Mouse (Mus musculus) E14TG2a.4 (cell line): ENCODE measurements at regions not wholly inside any gene's neighbourhood (a gene's known extent, or its start where the extent isn't known, plus 50 kb on each side); places are given as distances from the start of the nearest gene placed in this dataset.
A peak's percentile ranks its signal among the peaks of the same experiment; 100 is the strongest.

Source experiments
- H3K27me3 ChIP-seq: 2 replicates; pipeline ENCODE4 v1.6.1; 2014; ENCODE audit warnings: low read length, control low read depth; ENCODE audit not compliant: insufficient read depth
- H3K36me3 ChIP-seq: 2 replicates; pipeline ENCODE4 v1.6.1; 2014; ENCODE audit warnings: low read length, control low read depth; ENCODE audit not compliant: insufficient read depth
- H3K4me1 ChIP-seq: replicated peaks from 2 replicates; pipeline ENCODE4 v1.6.1; 2014; ENCODE audit warnings: low read depth, low read length, control low read depth
- H3K4me3 ChIP-seq: replicated peaks from 2 replicates; pipeline ENCODE4 v1.5.1; 2014; ENCODE audit warnings: mild to moderate bottlenecking, low read length
- H3K9me3 ChIP-seq: 2 replicates; pipeline ENCODE4 v1.6.1; 2014; ENCODE audit warnings: low read length, control low read depth
- CTCF ChIP-seq: conservative IDR thresholded peaks from 2 replicates; pipeline ENCODE4 v1.5.1; 2014; ENCODE audit warnings: low read length
- NANOG ChIP-seq: IDR thresholded peaks from 2 replicates; pipeline ENCODE4 v1.6.1; 2014; ENCODE audit warnings: borderline replicate concordance, low read length, mixed read lengths
- POU5F1 ChIP-seq: IDR thresholded peaks from 2 replicates; pipeline ENCODE4 v1.6.1; 2014; ENCODE audit warnings: low read length, borderline replicate concordance

DNA sequence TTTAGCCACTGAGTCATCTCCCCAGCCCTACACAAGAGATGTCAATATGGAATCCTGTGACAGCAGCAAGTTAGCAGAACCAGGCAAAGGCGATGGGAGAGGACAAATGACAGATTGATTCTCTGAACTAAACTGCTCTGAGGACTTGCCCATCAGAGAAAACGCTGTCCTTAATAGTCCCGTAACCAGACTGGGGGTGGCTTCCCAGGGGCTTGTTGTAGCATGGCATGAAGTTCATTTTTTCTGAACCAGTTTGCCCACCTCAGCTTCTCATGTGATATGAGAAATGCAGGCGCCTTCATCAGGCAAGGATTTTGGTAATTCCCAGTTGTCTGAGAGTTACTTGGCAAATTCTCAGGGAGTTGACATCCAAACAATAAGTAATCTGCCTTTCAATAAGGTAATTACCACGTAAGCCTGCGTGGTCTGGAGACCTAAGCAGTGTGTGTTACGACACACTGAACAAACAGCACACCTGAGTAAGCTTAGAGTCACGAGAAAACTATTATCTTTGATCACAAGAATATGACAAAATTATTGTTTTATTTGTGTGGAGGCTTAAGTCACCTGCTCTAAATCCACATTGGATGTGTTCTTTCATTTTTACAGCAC, 239.7 kb downstream of the Pax3 start:
- Histone ChIP-seq H3K27me3 (no peaks in the 10 kb centered on the region), H3K36me3 (no peaks in the 10 kb centered on the region), H3K4me3 (no peak overlapping the region), H3K9me3 (no peaks in the 10 kb centered on the region), H3K4me1 (no peaks in the 10 kb centered on the region)
- TF ChIP-seq POU5F1 (no peak), CTCF (no peak), NANOG (no peak)

DNA sequence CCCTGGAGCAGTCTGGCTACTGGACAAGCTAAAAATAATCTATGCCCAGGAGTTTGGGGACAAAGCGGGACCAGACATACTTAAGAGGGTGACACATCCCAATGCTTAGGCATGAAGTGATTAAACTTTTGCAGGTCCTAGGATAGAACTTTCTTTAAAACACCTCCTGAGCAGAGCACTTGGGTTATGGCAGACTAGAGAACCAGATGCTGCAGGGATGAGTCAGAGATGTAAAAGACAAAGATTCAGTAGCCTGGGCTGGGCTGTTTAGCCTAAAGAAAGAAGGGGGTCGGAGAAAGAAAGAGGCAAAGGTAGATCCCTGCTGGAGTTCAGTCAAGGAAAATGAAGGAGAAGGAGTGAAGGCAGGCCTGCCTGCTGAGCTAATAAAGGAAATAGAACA, 249.0 kb downstream of the Pax3 start:
- TF ChIP-seq NANOG = no peak
- TF ChIP-seq CTCF = no peak
- TF ChIP-seq POU5F1 = no peak
- no peaks in the 10 kb centered on the region for H3K9me3 ChIP-seq
- H3K4me1 ChIP-seq = peaks cover 5% of the 10 kb centered on the region; the same call in 1 of the 2 replicates
- no peak overlapping the region for H3K4me3 ChIP-seq
- H3K36me3 ChIP-seq = no peaks in the 10 kb centered on the region
- H3K27me3 ChIP-seq = peaks cover 37% of the 10 kb centered on the region; the same call in 1 of the 2 replicates

DNA sequence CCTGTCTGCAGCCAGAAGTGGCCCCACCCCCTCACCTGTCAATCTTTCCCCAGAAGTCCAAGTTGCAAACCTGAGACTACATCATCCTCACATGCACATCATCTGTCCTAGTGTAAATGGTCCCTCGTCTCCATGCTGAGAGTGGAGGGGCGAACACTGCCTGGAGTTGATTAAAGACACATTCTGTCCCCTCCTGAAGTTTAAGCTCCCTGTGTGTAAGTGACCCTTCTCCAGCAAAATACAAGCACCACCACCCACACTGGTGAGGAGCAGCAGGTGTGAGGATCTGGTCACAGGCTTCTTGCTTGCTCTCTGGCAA, 252.6 kb downstream of the Pax3 start:
- Histone ChIP-seq H3K4me1 (peaks cover 5% of the 10 kb centered on the region; the same call in 1 of the 2 replicates), H3K27me3 (peaks cover 31% of the 10 kb centered on the region; the same call in 1 of the 2 replicates), H3K4me3 (no peak overlapping the region), H3K36me3 (no peaks in the 10 kb centered on the region), H3K9me3 (no peaks in the 10 kb centered on the region)
- no peak for TF ChIP-seq CTCF

DNA sequence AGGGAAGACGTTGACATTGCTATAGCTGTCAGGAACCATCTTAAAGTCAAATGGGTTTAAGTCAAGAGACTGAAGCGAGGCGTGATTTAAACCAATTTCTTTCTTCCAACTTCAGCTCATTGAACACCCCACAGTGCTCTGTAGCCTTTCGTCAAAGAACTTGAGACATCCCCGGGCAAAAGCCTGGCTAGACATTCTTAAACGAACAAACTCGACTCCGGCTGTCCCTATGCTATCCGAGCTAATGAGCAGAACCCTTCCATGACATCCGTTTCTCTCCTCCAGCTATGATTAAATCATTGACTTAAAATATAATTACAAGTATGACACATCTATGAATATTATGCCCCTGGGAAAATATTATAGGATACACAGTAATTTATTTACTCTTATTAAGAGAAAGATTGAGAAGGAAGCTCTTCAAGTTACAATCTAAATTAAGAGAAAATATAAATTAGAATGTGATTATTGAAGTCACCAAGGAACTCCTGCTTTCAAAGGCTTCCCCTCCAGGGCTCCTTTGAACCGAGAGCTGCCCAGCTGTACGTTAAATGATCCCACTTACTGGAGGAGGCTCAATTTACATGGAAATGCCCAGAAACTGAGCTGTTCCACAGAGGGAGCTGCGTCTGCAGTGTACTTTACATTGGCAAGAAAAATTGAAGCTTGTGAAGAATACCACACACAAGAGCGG, 253.2 kb downstream of the Pax3 start:
- Histone ChIP-seq H3K27me3 (peaks cover 31% of the 10 kb centered on the region; the same call in 1 of the 2 replicates), H3K4me1 (peaks cover 5% of the 10 kb centered on the region; the same call in 1 of the 2 replicates), H3K9me3 (no peaks in the 10 kb centered on the region), H3K4me3 (no peak overlapping the region), H3K36me3 (no peaks in the 10 kb centered on the region)
- TF ChIP-seq NANOG (no peak), POU5F1 (no peak), CTCF (no peak)

DNA sequence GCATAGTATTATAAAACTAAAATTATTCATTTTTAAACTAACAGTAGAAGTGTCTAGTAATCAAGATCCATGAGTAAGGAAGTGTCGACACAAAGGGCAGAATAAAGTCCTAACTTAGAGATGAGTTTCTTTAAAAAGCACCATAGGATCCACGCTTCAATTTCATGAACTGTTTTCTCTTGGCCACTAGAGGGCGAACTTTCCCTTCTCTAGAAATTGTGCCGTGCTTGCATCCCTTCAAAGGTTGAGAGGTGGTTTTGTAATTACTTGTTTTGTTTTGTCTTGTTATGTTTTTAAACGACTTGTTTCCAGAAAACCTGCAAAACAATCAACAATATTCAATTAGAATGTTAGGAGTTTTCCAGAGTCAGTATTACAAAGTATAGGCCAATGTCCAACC, 253.8 kb downstream of the Pax3 start:
- H3K4me1 ChIP-seq = peaks cover 5% of the 10 kb centered on the region; the same call in 1 of the 2 replicates
- TF ChIP-seq POU5F1 (no peak), CTCF (peak; percentile 56), NANOG (no peak)
- H3K36me3 ChIP-seq = no peaks in the 10 kb centered on the region
- H3K4me3 ChIP-seq = no peak overlapping the region
- no peaks in the 10 kb centered on the region for H3K9me3 ChIP-seq
- H3K27me3 ChIP-seq = peaks cover 27% of the 10 kb centered on the region; the same call in 1 of the 2 replicates

DNA sequence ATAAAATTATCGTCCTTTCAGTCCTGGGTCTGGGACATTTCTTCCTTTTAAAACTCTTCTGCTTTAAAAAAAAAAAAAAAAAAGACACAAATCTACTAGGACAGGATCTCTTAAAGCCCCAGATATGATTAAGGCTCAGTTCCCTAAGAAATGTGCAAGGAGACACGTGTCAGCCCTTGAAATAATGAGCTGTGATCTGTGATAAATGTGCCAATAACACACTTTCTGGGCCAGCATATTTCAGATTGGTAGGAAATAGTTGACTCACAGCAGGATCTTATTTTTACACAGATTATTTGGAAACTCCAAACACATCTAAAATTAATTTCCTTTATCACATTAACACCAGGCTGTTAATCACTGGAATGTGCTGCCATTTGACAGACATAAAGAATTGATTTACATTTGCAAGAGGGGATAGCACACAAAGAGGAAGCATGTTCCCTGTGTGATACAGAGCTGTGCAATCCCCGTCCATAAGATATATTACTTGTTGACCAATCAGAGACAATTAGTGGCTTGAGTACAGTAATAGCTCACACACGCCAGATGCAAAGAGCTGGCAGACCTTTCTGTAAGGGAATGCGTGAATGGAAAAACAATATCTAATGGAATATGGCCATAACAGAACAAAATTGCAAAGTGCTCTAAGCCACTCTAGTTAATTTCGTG, 263.7 kb downstream of the Pax3 start:
- H3K36me3 ChIP-seq = no peaks in the 10 kb centered on the region
- H3K4me1 ChIP-seq = no peaks in the 10 kb centered on the region
- H3K4me3 ChIP-seq = no peak overlapping the region
- H3K9me3 ChIP-seq = peaks cover 8% of the 10 kb centered on the region
- TF ChIP-seq NANOG (no peak), CTCF (no peak), POU5F1 (no peak)
- peaks cover 8% of the 10 kb centered on the region; the same call in 1 of the 2 replicates for H3K27me3 ChIP-seq

DNA sequence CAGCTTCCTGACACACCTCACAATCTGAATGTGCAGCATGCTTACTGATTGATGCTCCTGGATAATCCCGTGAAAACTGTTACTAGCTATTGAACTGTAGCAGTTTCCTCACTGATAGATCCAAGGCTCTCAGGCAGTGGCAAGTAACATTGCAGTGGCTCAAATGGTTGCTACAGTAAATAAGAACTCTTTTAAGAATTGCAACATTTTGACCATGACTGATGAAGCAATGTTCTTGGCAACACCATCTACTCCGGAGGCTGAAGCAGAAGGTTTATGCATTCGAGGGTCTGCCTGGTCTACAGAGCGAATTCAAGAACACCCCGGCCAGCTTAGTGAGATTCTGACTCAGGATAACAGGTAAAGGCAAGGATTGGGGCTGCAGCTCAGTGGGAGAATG, 264.7 kb downstream of the Pax3 start:
- TF ChIP-seq POU5F1 = no peak
- TF ChIP-seq CTCF = no peak
- no peak for TF ChIP-seq NANOG
- H3K4me3 ChIP-seq = no peak overlapping the region
- no peaks in the 10 kb centered on the region for H3K4me1 ChIP-seq
- H3K27me3 ChIP-seq = peaks cover 8% of the 10 kb centered on the region; the same call in 1 of the 2 replicates
- H3K9me3 ChIP-seq = peaks cover 18% of the 10 kb centered on the region
- no peaks in the 10 kb centered on the region for H3K36me3 ChIP-seq

DNA sequence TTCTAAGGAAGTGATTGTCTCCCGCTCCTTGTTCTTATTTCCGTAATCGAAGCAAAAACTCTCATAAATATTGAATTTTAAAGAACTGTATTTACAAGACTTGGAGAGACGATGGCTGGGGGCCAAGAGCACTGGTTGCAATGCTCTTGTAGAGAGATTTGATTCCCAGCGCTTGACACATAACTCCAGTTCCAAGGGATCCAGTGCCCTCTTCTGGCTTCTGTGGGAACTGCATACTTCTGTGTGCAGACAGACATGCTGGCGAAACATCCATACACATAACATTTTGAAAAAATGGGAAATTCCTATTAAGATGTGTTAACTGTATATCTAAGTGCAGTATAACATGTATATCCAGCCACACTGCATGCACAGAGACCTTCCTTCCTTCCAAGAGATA, 266.3 kb downstream of the Pax3 start:
- H3K27me3 ChIP-seq = peaks cover 8% of the 10 kb centered on the region; the same call in 1 of the 2 replicates
- H3K4me1 ChIP-seq = no peaks in the 10 kb centered on the region
- TF ChIP-seq POU5F1 (no peak), NANOG (no peak), CTCF (peak; percentile 66)
- no peak overlapping the region for H3K4me3 ChIP-seq
- H3K36me3 ChIP-seq = no peaks in the 10 kb centered on the region
- peaks cover 23% of the 10 kb centered on the region for H3K9me3 ChIP-seq
